Mouse (Mus musculus) activated CD4-positive, CD25-positive, alpha-beta regulatory T cell, adult 4 months (primary cell): Measurements from ENCODE around the gene Wdfy4. TPM values are rescaled to one million over a fixed set of nuclear protein-coding genes. Genes with fewer than 3 reads are reported as not detected.

Experiments
- ATAC-seq: one replicate; pipeline ENCODE4 v1.8.0; 2017
- polyA plus RNA-seq, 2 experiments: library from polyadenylated mRNA; unstranded; fragments of 100-300 nt; shearing (Covaris generic); gene quantifications; one replicate each; pipeline ENCODE4 v1.2.1; 2017

Wdfy4 gene
- polyA plus RNA-seq, 2 experiments from 2014 or later, result 0.84 TPM; not detected in 1

DNA sequence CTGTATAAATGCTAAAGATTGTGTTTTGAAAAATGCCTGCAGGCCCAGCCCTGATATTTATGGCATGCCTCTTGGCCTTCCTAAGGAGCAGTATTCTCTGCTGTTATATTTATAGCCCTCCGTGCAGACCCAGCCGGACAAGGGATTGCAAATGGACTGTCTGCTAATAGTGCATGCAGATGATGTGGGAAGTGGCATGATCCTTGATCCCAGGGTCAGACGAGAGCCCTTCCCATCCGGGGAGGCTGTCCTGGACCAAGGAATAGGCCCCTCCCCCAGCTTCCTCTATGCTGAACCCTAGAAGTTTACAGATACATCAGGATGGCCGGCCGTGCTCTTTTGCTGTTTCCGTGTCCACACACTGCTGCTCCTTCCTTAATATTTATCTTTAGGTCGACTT lies 226.6 kb downstream of the Wdfy4 start:
- no peak for ATAC-seq

DNA sequence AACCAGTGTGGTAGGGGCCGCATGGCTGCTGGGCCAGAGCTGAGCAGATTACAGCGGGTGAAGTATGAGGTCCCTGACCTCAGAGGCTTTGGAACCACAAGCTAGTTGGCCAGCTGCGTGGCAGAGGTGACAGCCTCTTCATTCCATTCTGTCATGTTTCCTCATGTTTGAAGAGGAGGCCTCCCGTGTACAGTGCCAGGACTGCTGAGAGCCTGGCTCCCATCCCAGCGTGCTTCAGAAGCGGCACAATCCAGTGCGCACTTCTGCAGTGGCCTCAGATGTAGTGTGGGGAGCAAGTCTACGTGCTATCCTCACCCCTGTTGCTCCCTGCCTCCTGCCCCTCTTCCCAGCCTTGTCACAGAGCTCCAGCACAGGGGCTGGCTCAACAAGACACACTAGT lies 228.8 kb downstream of the Wdfy4 start:
- ATAC-seq, result no peak

DNA sequence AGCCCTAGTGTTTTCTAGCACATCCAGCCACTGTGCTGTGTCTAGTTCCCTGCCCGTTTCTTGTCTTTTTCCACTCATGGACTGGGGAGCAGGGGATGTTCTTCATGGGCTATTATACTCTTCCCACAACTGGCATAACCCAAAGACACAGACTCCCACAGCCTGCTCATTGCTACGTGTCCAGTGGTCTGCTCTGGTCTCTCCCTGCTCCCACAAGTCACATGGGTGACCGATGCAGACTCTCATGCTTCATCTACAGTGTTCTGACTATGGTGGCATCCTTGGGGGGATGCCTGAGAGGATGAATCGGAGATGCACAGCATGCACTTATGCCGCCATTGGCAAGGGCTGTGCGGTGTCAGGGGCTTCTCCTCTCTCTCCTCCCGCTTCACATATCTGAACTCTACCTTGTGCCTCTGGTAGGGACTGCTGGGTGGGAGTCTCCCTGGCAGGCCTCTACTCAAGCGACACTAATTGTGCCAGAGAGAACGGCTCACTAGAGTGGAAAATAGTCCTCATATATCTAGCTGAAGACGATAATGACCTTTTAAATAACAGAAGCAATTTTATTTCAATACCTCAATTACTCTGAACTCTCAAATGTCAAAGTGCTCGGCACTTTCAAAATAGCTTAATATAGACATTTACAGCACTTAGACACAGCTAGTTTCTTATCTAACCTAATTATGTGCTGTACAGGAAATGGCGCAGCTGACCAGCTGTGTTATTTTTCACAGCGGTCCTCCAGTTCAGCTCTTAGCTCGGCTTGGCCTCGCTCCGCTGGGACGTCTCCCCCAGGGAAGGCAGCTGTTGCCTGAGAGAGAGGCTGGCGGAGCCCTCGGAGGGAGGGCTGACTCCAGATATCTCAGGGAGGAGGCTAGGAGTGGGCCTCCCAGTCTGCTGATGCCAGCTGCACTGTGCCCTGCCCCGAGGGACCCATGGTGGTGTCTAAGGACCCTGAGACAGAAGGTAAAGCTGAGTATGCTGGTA lies 234.7 kb downstream of the Wdfy4 start:
- ATAC-seq, result no peak

GRCm38 (mm10) chr14:32947512-32947911 lies 237.8 kb downstream of the Wdfy4 start:
- ATAC-seq, result no peak

DNA sequence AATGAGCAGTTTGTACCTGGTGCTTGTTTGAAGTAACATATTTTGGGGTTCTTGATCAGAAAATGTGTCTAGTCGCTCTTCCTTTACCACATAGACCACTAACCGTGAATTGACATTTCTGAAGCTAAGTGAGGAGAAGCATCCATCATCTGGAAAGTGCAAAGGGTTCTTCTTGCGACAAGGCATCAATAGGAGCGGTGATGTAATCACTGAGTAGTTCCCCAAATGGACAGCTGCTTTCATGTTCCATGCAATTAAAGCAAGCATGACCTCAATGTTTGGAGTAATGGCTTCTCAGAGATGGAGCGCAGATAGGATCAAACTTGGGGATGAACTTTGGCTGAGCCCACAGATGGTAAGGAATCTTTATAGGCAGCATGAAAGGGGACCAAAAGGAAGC lies 246.1 kb downstream of the Wdfy4 start:
- ATAC-seq, result no peak

- ATAC-seq, result no peak
These were observed 251.2 kb downstream of the Wdfy4 start for GRCm38 (mm10) chr14:32934064-32934463.

- no peak for ATAC-seq
These were observed 253.1 kb downstream of the Wdfy4 start for GRCm38 (mm10) chr14:32932220-32932619.

DNA sequence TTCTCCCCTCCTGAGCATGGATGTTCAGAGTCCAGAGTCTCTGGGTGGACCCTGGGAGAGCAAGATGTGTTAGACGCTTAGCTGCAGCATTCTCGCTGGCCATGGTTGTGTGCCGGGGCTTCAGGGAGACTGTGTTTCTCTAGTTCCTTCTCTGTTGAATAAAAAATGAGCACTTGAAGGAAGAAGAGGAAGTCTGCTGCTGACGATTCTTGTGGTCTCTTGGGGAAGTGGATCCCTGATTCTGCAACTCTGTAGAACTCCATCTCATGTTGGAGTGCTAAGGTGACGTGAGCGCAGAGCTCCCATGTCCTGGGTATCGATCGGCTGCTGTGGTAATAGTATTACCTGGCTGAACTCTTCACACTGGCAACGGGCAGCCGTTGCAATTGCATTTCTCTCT lies 253.6 kb downstream of the Wdfy4 start:
- ATAC-seq, result no peak

DNA sequence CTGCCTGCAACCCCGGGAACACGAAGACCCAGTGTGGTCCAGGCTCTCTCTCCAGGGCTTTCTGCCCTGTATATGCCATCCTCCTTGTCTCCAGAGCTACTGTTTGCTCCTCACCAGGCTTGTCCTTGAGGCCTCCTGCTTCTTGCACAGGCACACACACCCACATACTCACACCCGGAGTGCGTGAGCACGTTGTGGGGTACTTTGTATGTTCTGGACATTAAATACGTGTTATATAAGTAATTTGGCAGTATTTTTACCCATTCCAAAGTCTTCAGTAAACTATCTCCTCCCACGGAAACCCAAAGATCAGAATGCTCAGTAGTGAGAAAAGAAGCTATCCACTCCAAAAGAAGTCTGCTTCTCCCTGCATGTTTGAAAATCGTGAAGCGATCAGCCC lies 261.4 kb downstream of the Wdfy4 start:
- no peak for ATAC-seq

GRCm38 (mm10) chr14:32917919-32918318 lies 267.4 kb downstream of the Wdfy4 start:
- ATAC-seq, result no peak

GRCm38 (mm10) chr14:32915360-32915759 lies 269.9 kb downstream of the Wdfy4 start:
- ATAC-seq, result no peak

DNA sequence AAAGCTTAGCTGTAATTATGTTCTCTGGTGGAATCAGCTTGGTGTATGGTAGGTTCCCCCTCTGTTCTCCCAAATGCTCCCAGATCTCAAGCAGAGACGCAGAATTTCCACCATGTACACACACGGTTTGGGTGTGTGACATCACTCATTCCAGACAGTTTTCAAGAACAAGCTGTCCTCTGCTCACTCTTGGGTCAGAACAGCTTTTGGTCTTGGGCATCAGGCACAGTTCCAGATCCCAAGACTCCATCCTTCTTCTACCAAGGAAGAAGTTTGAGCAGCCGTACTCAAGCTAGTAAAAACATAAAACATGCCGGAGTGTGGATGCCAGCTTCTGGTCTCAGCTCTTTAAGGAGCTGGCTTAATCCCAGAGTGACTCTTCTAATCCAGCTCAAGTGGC lies 274.1 kb downstream of the Wdfy4 start:
- ATAC-seq, result no peak

Other genes with a start within 250 kb of the Wdfy4 start
- under 1 TPM in 1 of 2 experiments, not detected in 1; 0.18 TPM for gene Lrrc18, start 194.1 kb downstream of the Wdfy4 start, polyA plus RNA-seq
- under 1 TPM in 1 of 2 experiments, not detected in 1; 0.30 TPM for gene Arhgap22, start 28.5 kb upstream of the Wdfy4 start, polyA plus RNA-seq